Mouse (Mus musculus) 3T3-L1 (cell line): Measurements from ENCODE around the gene 4921536K21Rik.

Source experiments
- DNase-seq: peaks from one replicate; pipeline ENCODE4 v3.0.0-alpha.2; 2015; ENCODE audit warnings: low read depth, low spot score

Gene 4921536K21Rik

GRCm38 (mm10) chr11:3894406-3895281, at the start of gene 4921536K21Rik, which contains the start of gene Dusp18:
TSS of gene 4921536K21Rik (minus strand) at chr11:3895098.
TSS of gene Dusp18 (plus strand) at chr11:3895240.
- DNase-seq: peak; percentile 90

- no peak for DNase-seq
Observed at GRCm38 (mm10) chr11:3941371-3941770, 46.5 kb upstream of the 4921536K21Rik start.

GRCm38 (mm10) chr11:3937321-3937874, 42.5 kb upstream of the 4921536K21Rik start:
- DNase-seq: no peak

- DNase-seq: no peak
Observed at GRCm38 (mm10) chr11:3936318-3936717, 41.4 kb upstream of the 4921536K21Rik start.

- no peak for DNase-seq
Observed at GRCm38 (mm10) chr11:3935135-3935534, 40.2 kb upstream of the 4921536K21Rik start.

- no peak for DNase-seq
Observed at GRCm38 (mm10) chr11:3933756-3934285, 38.9 kb upstream of the 4921536K21Rik start.

- DNase-seq: peak; percentile 43
Observed at GRCm38 (mm10) chr11:3931511-3932211, 36.8 kb upstream of the 4921536K21Rik start, which contains the start of gene Tcn2. TSS of gene Tcn2 (minus strand) at chr11:3932159.

GRCm38 (mm10) chr11:3930931-3931330, 36.0 kb upstream of the 4921536K21Rik start:
- no peak for DNase-seq

GRCm38 (mm10) chr11:3930019-3930418, 35.1 kb upstream of the 4921536K21Rik start:
- DNase-seq: no peak

- no peak for DNase-seq
Observed at GRCm38 (mm10) chr11:3925916-3926315, 31.0 kb upstream of the 4921536K21Rik start.

- no peak for DNase-seq
Observed at GRCm38 (mm10) chr11:3922731-3923130, 27.8 kb upstream of the 4921536K21Rik start.

GRCm38 (mm10) chr11:3922115-3922514, 27.2 kb upstream of the 4921536K21Rik start:
- DNase-seq: no peak

- peak; percentile 77 for DNase-seq
Observed at GRCm38 (mm10) chr11:3921281-3921850, 26.5 kb upstream of the 4921536K21Rik start.

- DNase-seq: no peak
Observed at GRCm38 (mm10) chr11:3920476-3920875, 25.6 kb upstream of the 4921536K21Rik start.

- peak; percentile 65 for DNase-seq
Observed at GRCm38 (mm10) chr11:3918738-3919137, 23.8 kb upstream of the 4921536K21Rik start.

- peak; percentile 96 for DNase-seq
Observed at GRCm38 (mm10) chr11:3914109-3914840, 19.4 kb upstream of the 4921536K21Rik start, which contains the start of gene Slc35e4. TSS of gene Slc35e4 (minus strand) at chr11:3914664.

GRCm38 (mm10) chr11:3913316-3914108, 18.6 kb upstream of the 4921536K21Rik start:
- peak; percentile 94 for DNase-seq

- peak; percentile 54 for DNase-seq
Observed at GRCm38 (mm10) chr11:3912875-3913271, 18.0 kb upstream of the 4921536K21Rik start.

GRCm38 (mm10) chr11:3912100-3912874, 17.4 kb upstream of the 4921536K21Rik start:
- peak; percentile 69 for DNase-seq
